Mouse (Mus musculus): ENCODE measurements around the gene Prmt3. TPM values are rescaled to one million over a fixed set of nuclear protein-coding genes. Genes with fewer than 3 reads are reported as not detected.
A peak's percentile ranks its signal among the peaks of the same experiment; 100 is the strongest.

Prmt3 gene
- polyA plus RNA-seq, 1 experiment, result 33.0 TPM

DNA sequence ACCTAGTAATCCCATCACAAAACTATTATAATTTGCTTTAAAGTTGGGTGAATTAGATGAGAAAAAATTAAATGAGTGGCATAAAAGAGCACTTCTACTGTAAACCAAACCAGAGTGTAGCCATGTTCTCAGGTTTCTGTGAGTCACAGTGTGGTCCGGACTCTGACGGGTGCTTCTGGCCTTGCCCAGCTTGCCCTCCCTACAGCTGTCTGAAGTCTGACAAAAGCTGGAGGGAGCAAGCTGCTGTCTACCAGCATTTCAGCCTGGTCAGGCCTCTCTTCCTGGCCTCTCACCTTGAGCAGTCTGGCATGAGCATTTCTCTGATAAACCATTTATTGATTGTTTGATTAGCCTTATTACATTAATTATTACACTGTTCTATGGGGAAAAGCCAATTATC lies 69.8 kb downstream of the Prmt3 start:
- no peak for DNase-seq (ENCODE audit: extremely low spot score in 1 of 2, low spot score in 1 of 2)

DNA sequence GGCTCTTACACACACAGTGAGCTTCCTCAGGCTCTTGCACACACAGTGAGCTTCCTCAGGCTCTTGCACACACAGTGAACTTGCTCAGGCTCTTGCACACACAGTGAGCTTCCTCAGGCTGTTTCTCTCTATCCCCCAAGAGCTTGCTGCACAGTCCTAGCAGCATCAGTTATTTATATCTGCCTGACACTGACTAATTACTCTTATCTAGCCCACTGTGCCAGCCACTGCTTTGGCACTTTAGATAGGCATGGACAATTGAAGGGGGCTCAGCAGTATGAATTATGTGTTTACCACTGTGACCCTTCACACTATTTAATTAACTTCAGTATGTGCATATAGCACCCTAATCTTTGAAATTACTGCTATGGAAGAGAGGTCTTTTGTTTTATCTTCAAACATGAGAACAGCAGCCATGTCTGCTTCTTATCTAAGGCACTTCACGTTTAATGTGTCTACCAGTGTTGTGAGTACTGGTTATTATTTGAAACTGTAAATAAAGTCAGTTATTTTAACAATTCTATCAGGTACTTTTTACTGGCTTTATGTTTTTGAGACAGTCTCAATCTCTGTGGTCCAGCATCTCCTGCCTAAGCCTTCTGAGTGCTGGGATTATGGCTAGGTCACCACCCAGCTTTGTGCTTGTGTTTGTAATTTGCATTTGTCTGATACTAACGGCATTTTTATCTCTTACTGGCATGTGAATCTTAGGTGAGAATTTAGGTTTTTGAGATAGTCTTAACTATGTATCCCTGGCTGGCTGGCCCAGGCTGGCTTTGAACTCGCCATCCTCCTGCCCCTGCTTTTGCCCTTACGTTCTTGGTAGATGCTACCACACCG lies 75.4 kb downstream of the Prmt3 start:
- no peak for DNase-seq (ENCODE audit: extremely low spot score in 1 of 2, low spot score in 1 of 2)

DNA sequence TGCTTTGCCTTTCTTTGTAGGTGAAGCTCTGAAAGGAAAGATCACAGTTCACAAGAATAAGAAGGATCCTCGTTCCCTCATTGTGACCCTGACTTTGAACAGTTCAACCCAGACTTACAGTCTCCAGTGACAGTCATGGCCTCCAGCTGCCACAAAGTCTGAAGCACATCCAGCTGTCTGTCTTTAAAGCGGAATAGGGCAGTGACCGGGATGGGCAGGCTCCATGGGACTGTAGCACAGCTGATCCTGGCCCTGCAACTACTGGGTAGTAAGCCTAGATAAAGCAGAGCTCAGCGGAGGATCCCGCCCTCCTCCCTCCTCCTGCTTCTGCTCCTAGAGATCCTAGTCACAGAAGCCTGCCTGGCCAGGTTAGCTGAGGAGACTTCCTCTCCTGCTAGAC lies 79.2 kb downstream of the Prmt3 start:
- no peak for DNase-seq (ENCODE audit: extremely low spot score in 1 of 2, low spot score in 1 of 2)

DNA sequence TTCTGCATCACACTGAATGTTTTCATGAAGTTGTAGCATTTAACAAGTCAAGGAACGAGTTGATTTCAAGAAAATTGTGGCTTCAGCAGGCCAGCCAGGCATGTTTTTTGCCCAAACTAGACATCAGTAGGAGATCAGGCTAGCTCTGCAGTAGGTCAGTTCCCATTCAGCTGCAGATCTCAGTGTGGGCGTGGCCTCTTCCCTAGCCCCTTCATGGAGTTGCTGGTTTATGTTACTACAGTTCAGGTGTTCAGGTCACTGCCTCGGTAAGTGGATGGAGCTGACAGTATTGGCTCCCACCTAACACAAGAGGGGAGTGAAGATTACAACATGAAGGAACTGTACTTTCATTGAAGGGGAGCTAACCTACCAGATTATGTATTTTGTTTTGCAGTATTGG lies 80.1 kb downstream of the Prmt3 start:
- no peak for DNase-seq (ENCODE audit: extremely low spot score in 1 of 2, low spot score in 1 of 2)

DNA sequence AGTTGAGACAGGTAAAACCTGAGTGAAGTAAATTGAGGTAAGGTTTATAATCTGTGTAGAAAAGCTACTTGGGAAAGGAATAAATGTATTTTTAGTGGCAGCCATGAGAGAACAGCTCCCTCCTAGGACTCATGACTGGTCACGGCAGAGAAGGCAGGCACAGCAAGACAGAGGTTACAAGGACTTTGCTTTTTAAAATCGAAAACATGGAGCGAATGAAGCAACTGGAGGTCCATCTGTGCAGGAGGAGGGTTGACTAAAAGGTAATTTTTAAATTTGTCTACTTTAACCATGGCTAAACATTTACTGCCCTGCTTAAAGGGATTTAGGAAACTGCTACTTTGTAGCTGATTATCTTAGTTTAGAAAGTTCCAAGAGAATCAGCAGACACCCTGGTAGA lies 81.7 kb downstream of the Prmt3 start:
- DNase-seq (ENCODE audit: extremely low spot score in 1 of 2, low spot score in 1 of 2), result no peak

DNA sequence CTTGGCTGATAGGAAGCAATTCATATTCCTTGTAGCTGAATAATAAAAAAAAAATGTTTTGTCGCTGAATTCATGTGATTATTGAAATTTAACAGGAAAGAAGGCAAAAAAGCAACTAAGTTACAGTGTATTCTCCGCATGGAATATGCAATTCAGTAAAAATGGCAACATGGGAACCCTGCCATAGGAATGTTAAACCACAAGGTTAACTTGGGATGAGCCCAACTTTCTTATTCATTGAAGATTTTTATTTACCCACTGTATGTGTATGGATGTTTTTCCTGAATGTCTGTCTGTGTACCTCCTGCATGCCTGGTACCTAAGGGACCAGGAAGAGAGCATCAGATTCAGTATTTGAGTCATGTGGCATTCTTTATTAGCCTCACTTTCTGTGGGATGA lies 83.0 kb downstream of the Prmt3 start:
- DNase-seq (ENCODE audit: extremely low spot score in 1 of 2, low spot score in 1 of 2), result no peak

DNA sequence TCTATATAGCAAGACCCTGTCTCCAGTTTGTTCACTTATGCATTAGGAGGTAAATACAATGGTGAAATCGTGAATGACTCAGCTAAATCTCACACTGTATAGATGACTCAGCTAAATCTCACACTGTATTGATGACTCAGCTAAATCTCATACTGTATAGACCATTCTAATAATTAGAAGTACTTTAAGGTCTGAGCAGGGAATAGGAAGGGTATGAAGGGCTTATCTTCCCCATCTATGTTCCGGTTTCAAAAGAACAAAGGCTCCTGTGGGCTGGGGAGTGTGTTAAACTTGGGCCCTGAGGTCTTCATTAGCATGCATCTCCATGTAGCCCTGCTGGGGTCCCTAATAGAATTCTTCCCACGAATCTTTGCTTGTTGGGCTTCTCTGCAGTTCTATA lies 85.6 kb downstream of the Prmt3 start:
- no peak for DNase-seq (ENCODE audit: extremely low spot score in 1 of 2, low spot score in 1 of 2)

DNA sequence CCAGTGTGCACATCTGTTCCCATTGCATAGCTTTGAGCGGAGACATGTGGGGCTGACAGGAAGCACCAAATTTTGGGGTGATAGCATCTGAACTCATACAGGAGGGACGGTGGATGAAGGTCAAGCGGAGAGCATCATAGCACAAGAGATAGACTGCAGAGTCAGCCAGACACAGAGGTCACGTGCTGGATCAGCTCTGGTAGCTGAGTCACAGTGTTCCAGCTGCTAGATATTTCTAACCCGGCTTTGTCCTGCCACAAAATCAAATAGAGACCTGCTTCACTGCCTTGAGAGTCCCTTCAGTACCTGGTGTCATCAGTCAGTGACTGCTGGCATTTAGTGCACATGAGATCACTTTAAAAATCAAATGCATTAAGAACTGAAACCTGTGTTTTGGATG lies 91.5 kb downstream of the Prmt3 start:
- DNase-seq (ENCODE audit: extremely low spot score in 1 of 2, low spot score in 1 of 2), result no peak

DNA sequence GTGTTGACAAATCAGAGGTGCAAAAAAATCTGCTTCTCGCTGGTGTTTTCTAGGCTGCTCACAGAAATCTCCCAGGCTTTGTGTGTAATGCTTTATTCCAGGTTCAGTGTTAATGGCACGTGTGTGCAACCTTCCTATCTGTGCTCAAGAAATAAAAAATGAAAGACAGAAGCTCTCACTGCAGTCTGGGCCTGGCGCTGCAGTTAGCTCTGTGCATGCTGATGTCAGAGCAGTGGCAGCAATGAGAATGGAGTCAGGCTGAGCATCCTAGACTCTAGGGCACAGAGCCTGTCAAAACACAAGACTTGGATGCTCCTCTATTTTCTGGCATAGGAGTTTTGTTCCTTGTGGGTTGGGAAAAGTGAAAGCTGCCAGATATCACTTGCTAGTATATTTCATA lies 92.1 kb downstream of the Prmt3 start:
- peak in 1 of 2 experiments; percentile 15 for DNase-seq (ENCODE audit: extremely low spot score in 1 of 2, low spot score in 1 of 2)

DNA sequence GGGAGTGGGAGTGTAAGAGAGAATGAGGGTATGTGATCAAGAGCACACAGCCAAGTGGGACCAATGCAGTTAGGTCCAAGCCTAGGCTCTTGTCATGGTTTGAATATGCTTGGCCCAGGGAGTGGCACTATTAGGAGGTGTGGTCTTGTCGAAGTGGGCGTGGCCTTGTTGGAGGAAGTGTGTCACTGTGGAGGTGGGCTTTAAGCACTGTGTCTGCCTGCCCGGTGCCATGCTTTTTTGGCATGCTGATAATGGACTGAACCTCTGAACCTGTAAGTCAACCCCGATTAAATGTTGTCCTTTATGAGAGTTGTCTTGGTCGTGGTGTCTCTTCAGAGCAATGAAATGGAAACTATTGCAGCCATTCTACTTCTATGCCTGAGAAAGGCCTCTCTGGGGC lies 99.2 kb downstream of the Prmt3 start:
- DNase-seq (ENCODE audit: extremely low spot score in 1 of 2, low spot score in 1 of 2), result no peak

DNA sequence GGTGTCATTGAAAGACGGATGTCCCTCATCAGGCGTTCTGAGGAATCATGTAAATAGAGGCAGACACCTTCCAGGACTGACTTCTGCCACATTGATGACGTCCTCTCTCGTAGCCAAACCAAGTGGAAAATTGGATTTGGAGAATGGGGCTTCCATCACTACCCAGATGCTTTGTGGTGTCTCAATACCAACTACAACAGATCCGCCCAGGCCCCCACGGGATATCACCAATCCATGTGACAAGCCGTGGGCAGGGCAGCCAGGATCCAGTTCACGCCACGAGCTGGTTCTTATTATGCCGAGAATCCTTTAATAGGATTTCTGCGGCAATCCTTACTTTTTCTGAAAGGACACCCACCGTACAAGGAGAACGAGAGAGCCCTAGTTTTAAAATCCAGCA lies 100.9 kb downstream of the Prmt3 start:
- no peak for DNase-seq (ENCODE audit: extremely low spot score in 1 of 2, low spot score in 1 of 2)

DNA sequence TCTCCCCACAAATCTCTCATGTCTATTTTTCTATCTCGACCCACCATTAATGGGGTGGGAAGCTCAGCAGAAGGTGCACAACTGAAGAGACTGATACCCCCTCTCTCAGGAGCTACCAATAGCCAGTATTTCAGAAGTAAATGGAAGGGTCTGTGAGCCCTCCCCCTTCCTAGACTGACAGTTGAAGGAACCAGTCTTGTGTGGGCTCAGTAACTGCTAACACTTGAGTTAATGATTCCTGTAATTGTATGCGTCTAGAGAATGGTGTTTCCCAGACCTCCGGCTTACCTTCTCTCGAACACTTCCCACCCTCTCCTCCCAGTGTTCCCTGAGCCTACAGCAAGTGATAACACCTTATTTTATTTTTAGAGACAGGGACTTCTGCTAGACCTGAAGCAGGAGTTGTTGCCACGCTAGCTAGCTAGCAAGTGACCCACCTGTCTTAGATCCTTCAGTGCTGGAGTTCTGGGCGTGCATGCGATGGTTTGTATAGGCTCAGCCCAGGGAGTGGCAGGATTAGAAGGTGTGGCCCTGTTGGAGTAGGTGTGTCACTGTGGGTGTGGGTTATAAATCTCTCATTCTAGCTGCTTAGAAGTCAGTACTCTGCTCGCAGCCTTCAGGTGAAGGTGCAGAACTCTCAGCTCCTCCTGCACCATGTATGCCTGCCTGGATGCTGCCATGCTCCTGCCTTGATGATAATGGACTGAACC lies 102.0 kb downstream of the Prmt3 start:
- no peak for DNase-seq (ENCODE audit: extremely low spot score in 1 of 2, low spot score in 1 of 2)

DNA sequence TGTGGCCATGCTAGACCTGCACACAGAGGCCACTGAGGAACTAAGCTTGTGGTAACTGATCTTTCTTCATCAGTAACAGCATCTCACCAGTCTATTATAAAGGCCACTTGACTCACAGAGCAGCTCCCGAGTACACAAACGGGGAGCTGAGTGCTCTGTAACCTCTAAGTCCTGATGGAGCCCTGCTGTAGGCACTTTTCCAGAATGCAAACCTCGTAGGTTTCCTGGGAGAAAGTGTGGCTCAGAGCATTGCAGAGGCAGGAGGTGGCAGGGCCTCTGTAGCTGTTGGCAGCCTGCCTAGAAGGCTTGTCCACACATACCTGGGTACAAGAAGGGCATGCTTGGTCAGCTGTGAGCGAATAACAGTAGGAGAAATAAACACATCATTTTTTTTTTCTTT lies 104.1 kb downstream of the Prmt3 start:
- no peak for DNase-seq (ENCODE audit: extremely low spot score in 1 of 2, low spot score in 1 of 2)

DNA sequence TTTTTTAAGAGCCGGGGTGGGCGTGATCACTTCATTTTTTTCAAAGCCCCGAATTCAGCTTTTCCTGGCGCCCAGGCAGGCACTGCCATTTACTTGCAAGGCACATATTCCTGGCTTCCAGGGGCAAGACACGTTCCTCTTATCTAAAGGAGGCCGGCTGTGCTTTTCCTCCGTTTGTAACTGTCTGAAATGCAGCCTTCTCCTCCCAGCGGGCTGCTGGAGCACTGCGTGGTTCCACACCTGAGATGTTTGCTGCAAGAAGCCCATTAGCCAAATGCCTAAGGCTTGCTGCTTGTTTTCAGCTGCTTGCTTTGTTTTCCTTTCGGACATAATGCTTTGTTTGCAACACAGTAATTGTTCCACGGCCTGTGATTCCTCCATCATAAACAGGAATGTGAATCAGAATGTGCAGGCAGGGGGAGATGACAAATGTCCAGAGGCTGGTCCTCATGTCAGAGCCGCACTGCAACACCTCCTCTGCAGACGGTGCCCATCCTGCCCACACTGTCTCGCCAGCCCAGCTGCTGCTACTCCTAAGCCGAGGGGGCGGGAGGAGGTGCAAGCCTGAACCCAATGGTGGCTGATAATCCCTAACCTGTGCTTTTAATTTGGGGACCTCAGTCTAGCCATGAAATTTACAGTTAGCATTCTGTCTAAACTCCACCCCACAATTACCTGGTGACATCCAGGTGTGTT lies 104.7 kb downstream of the Prmt3 start:
- peak in 1 of 2 experiments; percentile 35 for DNase-seq (ENCODE audit: extremely low spot score in 1 of 2, low spot score in 1 of 2)

DNA sequence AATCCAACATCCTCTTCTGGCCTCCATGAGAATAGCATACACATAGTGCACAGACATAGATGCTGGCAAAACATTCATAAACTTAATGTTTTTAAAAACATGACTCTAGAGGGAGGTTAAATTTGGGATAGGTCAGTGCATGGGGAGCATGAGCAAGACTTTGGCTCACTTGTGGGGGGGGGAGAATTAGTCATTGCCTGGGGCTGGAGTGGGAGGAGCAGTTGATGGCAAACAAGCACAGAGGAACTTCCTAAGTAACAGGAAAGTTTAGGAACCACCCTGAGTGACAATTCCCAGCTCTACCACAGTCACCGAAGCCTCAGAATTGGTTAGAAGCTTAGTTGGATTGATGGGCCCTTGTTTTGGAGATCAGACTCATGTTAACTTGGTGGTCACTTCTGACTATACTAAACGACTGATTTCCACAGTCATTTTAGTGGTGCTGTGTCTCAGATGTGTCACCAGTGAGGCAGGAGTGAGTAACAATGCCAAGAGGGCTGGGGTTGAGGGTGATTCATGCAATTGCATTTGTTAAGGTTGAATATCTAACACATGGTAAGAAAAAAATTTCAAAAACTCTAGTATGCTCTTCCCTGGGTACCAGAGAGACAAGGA lies 109.7 kb downstream of the Prmt3 start:
- no peak for DNase-seq (ENCODE audit: extremely low spot score in 1 of 2, low spot score in 1 of 2)

DNA sequence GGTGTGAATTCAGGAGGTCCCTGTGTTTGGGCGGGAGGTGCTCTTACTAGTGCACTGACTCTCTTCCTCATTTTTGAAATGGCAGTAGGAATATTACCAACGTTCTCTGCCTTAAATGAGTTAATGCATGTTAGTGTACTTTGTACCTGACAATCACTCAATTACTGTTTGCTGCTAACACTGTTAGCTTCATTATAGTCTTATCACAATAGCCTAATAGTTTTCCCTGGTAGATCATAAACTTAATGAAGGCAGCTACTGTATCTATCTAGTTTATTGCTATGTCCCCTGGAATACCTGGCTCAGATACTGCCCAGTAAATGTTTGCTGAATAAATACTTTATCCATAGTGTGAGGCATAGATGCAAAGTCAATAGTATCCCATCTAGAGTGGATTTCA lies 116.6 kb downstream of the Prmt3 start:
- DNase-seq (ENCODE audit: extremely low spot score in 1 of 2, low spot score in 1 of 2), result no peak

DNA sequence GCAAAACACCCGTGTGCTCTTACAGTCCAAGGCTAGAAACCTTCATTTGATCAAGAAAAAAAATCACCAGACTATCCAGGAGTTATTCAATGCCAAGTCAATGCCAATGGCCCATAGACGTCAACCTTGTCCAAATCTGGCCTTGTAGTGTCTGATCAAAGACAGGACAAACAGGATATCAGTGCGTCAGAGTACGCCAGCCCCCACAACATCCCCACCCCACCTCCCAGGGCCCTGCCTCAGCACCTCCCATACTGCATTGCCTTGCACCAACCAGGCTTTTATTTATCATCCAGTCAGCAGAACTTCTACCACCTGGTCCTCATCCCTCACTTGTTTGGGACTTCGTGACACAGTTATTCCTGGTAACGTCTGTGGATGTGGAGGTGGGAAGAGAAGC lies 117.2 kb downstream of the Prmt3 start:
- DNase-seq (ENCODE audit: extremely low spot score in 1 of 2, low spot score in 1 of 2), result no peak

DNA sequence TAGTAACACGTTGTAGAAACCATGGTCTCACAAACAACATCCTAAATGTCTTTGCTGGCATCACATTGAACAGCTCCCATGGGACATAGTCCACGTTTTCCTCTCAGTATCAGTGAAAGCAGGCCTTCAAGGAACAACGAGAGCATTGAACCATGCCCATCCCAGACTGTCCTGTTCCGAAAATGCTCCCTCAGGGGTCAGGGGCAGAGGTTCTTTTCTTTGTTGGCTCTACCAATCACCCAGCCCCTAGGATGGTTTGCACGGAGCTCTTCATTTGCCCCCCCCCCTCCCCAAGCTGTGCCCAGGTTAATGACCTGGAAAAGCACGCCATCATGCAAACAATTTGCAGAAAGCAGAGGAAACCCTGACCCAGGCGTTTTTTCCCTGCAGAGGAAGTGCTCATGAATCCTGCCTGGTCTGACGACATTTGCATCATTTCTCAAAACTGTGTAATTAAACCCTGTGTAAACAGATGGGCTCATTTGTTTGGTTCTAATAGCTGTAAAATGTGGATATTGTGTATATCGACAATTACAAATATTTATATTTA lies 123.9 kb downstream of the Prmt3 start:
- no peak for DNase-seq (ENCODE audit: extremely low spot score in 1 of 2, low spot score in 1 of 2)

DNA sequence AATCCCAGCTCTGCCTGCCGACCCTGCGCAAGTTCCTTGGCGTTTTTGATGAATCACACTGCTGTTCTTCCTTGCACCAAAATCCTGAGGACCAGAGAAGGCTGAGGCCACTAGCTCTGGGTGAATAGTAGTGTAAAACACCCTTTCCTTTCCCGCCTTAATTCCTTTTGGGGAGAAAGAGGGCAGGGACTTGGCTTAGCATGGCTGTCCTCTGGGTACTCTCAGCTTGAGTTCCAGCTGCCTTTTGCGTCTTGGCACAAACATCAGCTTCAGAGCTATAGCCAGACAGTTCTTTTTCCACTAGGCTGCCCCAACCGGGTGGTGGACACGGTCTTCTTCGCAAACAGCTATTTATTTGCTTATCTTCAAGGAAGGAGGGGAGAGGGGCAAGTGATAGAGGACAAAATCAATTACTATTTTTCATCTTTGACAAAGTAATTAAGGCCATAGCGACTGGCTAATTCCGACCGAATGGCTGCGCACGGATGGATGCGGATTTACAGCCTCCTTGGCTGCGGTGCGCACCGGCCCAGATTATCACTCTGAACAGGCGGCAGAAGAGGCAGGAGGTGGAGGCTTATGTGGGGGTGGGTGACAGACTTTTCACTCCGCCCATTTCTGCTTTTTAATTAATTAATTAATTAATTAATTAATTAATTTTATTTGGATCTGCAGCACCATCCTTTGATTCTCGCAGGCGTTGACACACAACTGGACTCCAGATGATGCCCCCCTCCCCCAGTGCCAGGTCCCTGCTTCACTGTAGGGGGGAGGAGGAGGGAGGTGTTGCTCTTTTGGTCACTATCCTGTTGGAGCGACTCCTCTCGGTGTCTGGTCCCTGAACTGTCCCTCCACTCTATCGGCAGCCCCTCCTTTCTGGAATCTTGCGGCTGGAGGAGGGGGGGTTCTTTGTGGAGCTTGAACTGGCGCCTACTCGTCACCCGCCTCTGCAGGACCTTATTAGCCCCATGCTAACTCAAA lies 129.3 kb downstream of the Prmt3 start:
- DNase-seq (ENCODE audit: extremely low spot score in 1 of 2, low spot score in 1 of 2), result no peak
